In genomic region chr3:141745322-141745721, GRCm38 (mm10) we compare ENCODE assay signal across 25 mouse cellular contexts.
"Had no signal": no experiment of that assay in that cellular context is flagged by ENCODE, and none has a peak within 500 bp of the region (broad histone marks: within the 10 kb centered on the region; RNA-seq: fewer than 3 reads in every experiment).

No protein-coding gene starts in this region.

- ATAC-seq: hindbrain, embryonic 16.5 days; inflammation-experienced regulatory T-cells, adult 6 months; intestine, embryonic 15.5 days; intestine, postnatal 0 days; liver, embryonic 12.5 days had no signal

- H3K27ac ChIP-seq: heart, embryonic 10.5 days; hindbrain, embryonic 10.5 days; hindbrain, embryonic 12.5 days; hindbrain, embryonic 14.5 days; intestine, embryonic 15.5 days; kidney, embryonic 15.5 days; kidney, postnatal 0 days; limb, embryonic 13.5 days; limb, embryonic 15.5 days; liver, embryonic 12.5 days had no signal

- DNase-seq: gastrocnemius, postnatal 14 days; gastrocnemius, postnatal 36 days; heart, adult 18-20 months; heart, postnatal 10 days; heart, postnatal 4 days; kidney, adult 18-20 months; kidney, adult 8-10 months; kidney, postnatal 14 days; kidney, postnatal 36 days; layer of hippocampus, postnatal 36 days; left cerebral cortex, postnatal 4 days had no signal

- H3K4me3 ChIP-seq: heart, embryonic 10.5 days; heart, embryonic 12.5 days; hindbrain, embryonic 10.5 days; hindbrain, embryonic 12.5 days; intestine, embryonic 15.5 days; kidney, embryonic 15.5 days; limb, embryonic 13.5 days; limb, embryonic 15.5 days; liver, embryonic 12.5 days had no signal
